9 mouse cellular contexts compared by ENCODE assay signal in genomic region chr6:82603665-82604064, GRCm38 (mm10).
DNase-seq lines count a peak whose midpoint lies in the region; ATAC-seq and TF ChIP-seq lines count a peak whose summit lies in the region.
"Had no signal": no experiment of that assay in that cellular context is flagged by ENCODE, and none has a peak within 500 bp of the region (broad histone marks: within the 10 kb centered on the region; RNA-seq: fewer than 3 reads in every experiment).

No protein-coding gene starts in this region.

- no peaks in the 10 kb centered on the region for H3K36me3 ChIP-seq in heart, embryonic 10.5 days
- H3K36me3 ChIP-seq in heart, embryonic 11.5 days (ENCODE audit: control insufficient read depth, insufficient read depth, low read length), result no peaks in the 10 kb centered on the region
- H3K36me3 ChIP-seq in midbrain, embryonic 14.5 days (ENCODE audit: control insufficient read depth, insufficient read depth, low read length), result no peaks in the 10 kb centered on the region
- H3K36me3 ChIP-seq: limb, embryonic 12.5 days had no signal

- H3K9me3 ChIP-seq in heart, embryonic 10.5 days, result no peaks in the 10 kb centered on the region
- H3K9me3 ChIP-seq in heart, embryonic 11.5 days (replicated peaks; ENCODE audit: control insufficient read depth, low read length), result no peaks in the 10 kb centered on the region
- no peaks in the 10 kb centered on the region for H3K9me3 ChIP-seq in midbrain, embryonic 14.5 days (ENCODE audit: control insufficient read depth, low read length)
- H3K9me3 ChIP-seq: limb, embryonic 12.5 days had no signal

- intact Hi-C loops in left cerebral cortex, adult 2 months (cut with DNase I), result loop anchor here (1.0 to 5.0 kb wide), 2 partner anchors 481 to 627 kb away; no protein-coding TSS in a partner anchor

- 40% methylated on average over 2 of the region's 2 CpGs for WGBS in heart, embryonic 10.5 days
- 46% methylated on average over 2 of the region's 2 CpGs for WGBS in heart, embryonic 11.5 days (ENCODE audit: insufficient replicate concordance)
- 50% methylated on average over 2 of the region's 2 CpGs for WGBS in midbrain, embryonic 14.5 days

- H3K9ac ChIP-seq in heart, embryonic 11.5 days (ENCODE audit: low read depth, low read length), result no peak overlapping the region
- H3K9ac ChIP-seq in midbrain, embryonic 14.5 days (replicated peaks; ENCODE audit: low read length), result no peak overlapping the region
- H3K9ac ChIP-seq: limb, embryonic 12.5 days had no signal

- H3K4me2 ChIP-seq in heart, embryonic 11.5 days, result no peak overlapping the region
- no peak overlapping the region for H3K4me2 ChIP-seq in midbrain, embryonic 14.5 days (ENCODE audit: low read length)
- H3K4me2 ChIP-seq: limb, embryonic 12.5 days had no signal

- DNase-seq in heart, embryonic 10.5 days (ENCODE audit: low spot score), result peak; percentile 79
- peak; percentile 70 for DNase-seq in ES-CJ7 (ENCODE audit: low read depth, low spot score)
- peak; percentile 23 for DNase-seq in c-Kit-positive CD71-positive TER-119-positive erythroid progenitor cells, embryonic 14.5 days (ENCODE audit: low spot score)
- DNase-seq in left cerebral cortex, adult 2 months (ENCODE audit: extremely low spot score in 1 of 2, low spot score in 2 of 2), result peak; percentile 49 to 57
- DNase-seq in midbrain, embryonic 14.5 days, result peak; percentile 66
- no peak for DNase-seq in natural killer cell, adult 2 months (ENCODE audit: low spot score in 2 of 2)

- no peaks in the 10 kb centered on the region for H3K4me1 ChIP-seq in heart, embryonic 10.5 days
- no peaks in the 10 kb centered on the region for H3K4me1 ChIP-seq in heart, embryonic 11.5 days (ENCODE audit: control insufficient read depth, insufficient read depth, low read length)
- no peaks in the 10 kb centered on the region for H3K4me1 ChIP-seq in midbrain, embryonic 14.5 days (ENCODE audit: control insufficient read depth, insufficient read depth, low read length)

- no peak overlapping the region for H3K27ac ChIP-seq in heart, embryonic 10.5 days
- H3K27ac ChIP-seq in heart, embryonic 11.5 days (ENCODE audit: low read depth, low read length), result no peak overlapping the region
- no peak overlapping the region for H3K27ac ChIP-seq in left cerebral cortex, adult 2 months
- no peak overlapping the region for H3K27ac ChIP-seq in midbrain, embryonic 14.5 days (replicated peaks; ENCODE audit: low read depth, low read length)
- H3K27ac ChIP-seq: limb, embryonic 12.5 days had no signal

- no peak for ATAC-seq in heart, embryonic 11.5 days (replicated peaks; ENCODE audit: insufficient number of reproducible peaks, low FRiP score, low TSS enrichment)
- peak; percentile 62 to 67; a peak in 3 of 4 replicates for ATAC-seq in hematopoietic stem cell, adult 5-6 weeks (replicated peaks in 1 of 2; ENCODE audit: insufficient read depth in 1 of 2, low FRiP score in 2 of 2, low TSS enrichment in 1 of 2, low read depth in 1 of 2, poor library complexity in 2 of 2, severe bottlenecking in 2 of 2)
- no peak; the same call in 1 of the 2 replicates for ATAC-seq in midbrain, embryonic 14.5 days (ENCODE audit: low FRiP score, low TSS enrichment)

- peak; percentile 87 for TF ChIP-seq CTCF in left cerebral cortex, adult 2 months (IDR thresholded peaks at IDR 0.05)

- H3K4me3 ChIP-seq in heart, embryonic 10.5 days, result no peak overlapping the region
- no peak overlapping the region for H3K4me3 ChIP-seq in heart, embryonic 11.5 days (ENCODE audit: low read depth, low read length)
- H3K4me3 ChIP-seq in left cerebral cortex, adult 2 months, result no peak overlapping the region
- H3K4me3 ChIP-seq in midbrain, embryonic 14.5 days (replicated peaks; ENCODE audit: low read depth, low read length), result no peak overlapping the region
- H3K4me3 ChIP-seq: limb, embryonic 12.5 days had no signal

- no peaks in the 10 kb centered on the region for H3K27me3 ChIP-seq in heart, embryonic 10.5 days (ENCODE audit: insufficient read depth, poor library complexity, severe bottlenecking)
- H3K27me3 ChIP-seq in heart, embryonic 11.5 days (ENCODE audit: control insufficient read depth, insufficient read depth, low read length), result no peaks in the 10 kb centered on the region
- no peaks in the 10 kb centered on the region for H3K27me3 ChIP-seq in midbrain, embryonic 14.5 days (ENCODE audit: control insufficient read depth, insufficient read depth, low read length)
- H3K27me3 ChIP-seq: limb, embryonic 12.5 days had no signal

Comparison
In these comparisons a context has a peak if more than half of its experiments do, and no peak if none do; other contexts are left out.
1. DNase-seq: peak in heart, embryonic 10.5 days (single experiment), ES-CJ7 (single experiment), c-Kit-positive CD71-positive TER-119-positive erythroid progenitor cells, embryonic 14.5 days (single experiment), left cerebral cortex, adult 2 months (2 of 2) and midbrain, embryonic 14.5 days (single experiment); none in natural killer cell, adult 2 months (0 of 2).
2. ATAC-seq: peak in hematopoietic stem cell, adult 5-6 weeks (2 of 2); none in heart, embryonic 11.5 days (single experiment) and midbrain, embryonic 14.5 days (single experiment).